16 mouse cellular contexts compared by ENCODE assay signal in genomic region chr6:148902728-148903127, GRCm38 (mm10).
"Had no signal": no experiment of that assay in that cellular context is flagged by ENCODE, and none has a peak within 500 bp of the region (broad histone marks: within the 10 kb centered on the region; RNA-seq: fewer than 3 reads in every experiment).

No protein-coding gene starts in this region.

- H3K4me3 ChIP-seq: limb, embryonic 12.5 days; liver, embryonic 13.5 days; lung, embryonic 15.5 days; midbrain, embryonic 13.5 days; neural tube, embryonic 15.5 days had no signal

- H3K36me3 ChIP-seq: limb, embryonic 12.5 days; liver, embryonic 13.5 days; lung, embryonic 15.5 days; midbrain, embryonic 13.5 days; neural tube, embryonic 15.5 days had no signal

- H3K27me3 ChIP-seq: limb, embryonic 12.5 days; liver, embryonic 13.5 days; lung, embryonic 15.5 days; midbrain, embryonic 13.5 days; neural tube, embryonic 15.5 days had no signal

- DNase-seq: kidney, postnatal 36 days; layer of hippocampus, adult 9-11 months; layer of hippocampus, postnatal 36 days; liver; liver, embryonic 13.5 days; liver, postnatal 0 days; lung, postnatal 14 days; retina, postnatal 1 day; right cerebral cortex, postnatal 4 days; spleen, adult 18-20 months; thymus, adult 18-20 months; thymus, postnatal 14 days had no signal

- ATAC-seq: liver, postnatal 0 days; midbrain, embryonic 13.5 days had no signal

- H3K9me3 ChIP-seq: limb, embryonic 12.5 days; liver, embryonic 13.5 days; lung, embryonic 15.5 days; midbrain, embryonic 13.5 days; neural tube, embryonic 15.5 days had no signal

- H3K4me1 ChIP-seq: limb, embryonic 12.5 days; lung, embryonic 15.5 days; midbrain, embryonic 13.5 days; neural tube, embryonic 15.5 days had no signal
